Mouse (Mus musculus) brain, embryonic 14.5 days (tissue): ENCODE data around the gene Igfbpl1. TPM values are rescaled to one million over a fixed set of nuclear protein-coding genes. Genes with fewer than 3 reads are reported as not detected.
A peak's percentile ranks its signal among the peaks of the same experiment; 100 is the strongest.

Source experiments
- DNase-seq: peaks from one replicate; pipeline ENCODE4 v3.0.0-alpha.2; 2011; ENCODE audit warnings: low read depth
- CTCF ChIP-seq: fragments of 200-500 bp; IDR thresholded peaks from 2 replicates; pipeline ENCODE4 v1.5.1; 2012; ENCODE audit warnings: inconsistent platforms, mild to moderate bottlenecking, moderate library complexity, borderline replicate concordance; ENCODE audit not compliant: insufficient read depth, insufficient read length; ENCODE audit errors: extremely low read depth
- POLR2A ChIP-seq: fragments of 200-500 bp; IDR thresholded peaks from 2 replicates; pipeline ENCODE4 v1.6.1; 2012; ENCODE audit warnings: mild to moderate bottlenecking, inconsistent platforms, borderline replicate concordance; ENCODE audit not compliant: poor library complexity, insufficient read depth, insufficient read length, severe bottlenecking; ENCODE audit errors: extremely low read depth
- polyA plus RNA-seq: library from polyadenylated mRNA; depleted of rRNA; stranded (reverse); fragments of >200 nt; gene quantifications from 2 replicates; pipeline ENCODE4 v1.2.3, GENCODE M21; 2012

Igfbpl1 gene
- polyA plus RNA-seq, 1 experiment, result 266 TPM

DNA sequence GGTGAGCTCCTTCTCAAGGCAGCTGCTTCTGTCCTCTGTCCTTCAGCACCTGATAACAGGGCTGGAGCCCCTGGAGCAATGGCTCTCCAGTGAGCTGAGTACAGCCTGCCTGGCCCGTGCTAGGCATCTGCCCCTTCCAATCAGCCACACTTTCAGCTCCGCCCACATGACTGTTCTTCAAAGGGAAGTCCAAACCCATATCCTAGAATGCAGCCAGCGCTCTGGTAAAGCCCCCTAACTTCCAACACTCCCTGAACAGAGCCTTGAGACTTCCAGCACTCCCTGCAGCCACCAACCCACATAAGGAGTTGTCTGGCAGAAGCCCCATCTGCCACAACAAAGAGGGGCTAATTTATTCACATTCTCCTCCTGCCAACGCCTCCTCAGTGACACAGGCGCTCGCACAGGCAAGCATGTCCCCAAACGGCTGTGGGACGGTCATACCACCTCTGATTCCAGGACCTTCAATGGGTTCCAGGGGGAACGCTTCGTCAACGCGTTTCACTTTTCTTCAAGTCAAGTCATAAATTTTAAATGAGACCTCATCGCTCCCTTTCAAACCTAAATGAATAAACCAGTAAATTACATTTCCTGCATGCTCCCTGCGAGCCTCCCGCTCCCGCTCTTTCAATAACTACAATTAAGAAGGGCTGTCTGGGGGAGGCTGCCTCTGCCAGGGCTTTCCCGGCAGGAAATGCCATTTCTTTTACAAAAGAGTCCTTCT, 7.4 kb downstream of the Igfbpl1 start:
- peak; percentile 98 for DNase-seq
- TF ChIP-seq CTCF (no peak), POLR2A (peak; percentile 21; the same call in 1 of the 2 replicates)

GRCm38 (mm10) chr4:45818814-45819207, 7.9 kb downstream of the Igfbpl1 start:
- no peak for DNase-seq
- TF ChIP-seq POLR2A (no peak), CTCF (no peak)

DNA sequence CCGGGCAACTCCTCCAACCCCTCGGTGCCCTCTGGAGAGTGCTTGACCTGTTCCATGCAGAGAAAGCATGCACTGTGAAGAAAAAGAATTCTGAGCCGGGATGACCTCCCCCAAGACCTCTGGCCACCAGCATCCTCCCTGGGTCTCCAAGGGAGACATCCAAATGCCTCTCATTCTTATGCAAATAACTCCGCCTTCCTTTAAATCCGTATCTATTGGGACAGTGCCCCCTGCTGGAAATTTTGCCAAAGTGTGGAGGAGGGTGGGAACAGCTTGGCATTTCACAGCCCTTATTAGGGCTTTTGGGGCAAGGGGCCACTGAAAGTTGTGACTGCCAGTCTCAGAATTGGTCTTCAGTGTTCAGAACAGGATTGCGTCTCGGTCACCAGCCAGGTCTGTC, 11.2 kb downstream of the Igfbpl1 start:
- peak; percentile 77 for DNase-seq
- TF ChIP-seq POLR2A (no peak), CTCF (peak; percentile 63; the same call in 1 of the 2 replicates)

GRCm38 (mm10) chr4:45811250-45811649, 15.5 kb downstream of the Igfbpl1 start:
- TF ChIP-seq POLR2A (no peak), CTCF (no peak)
- DNase-seq, result no peak

GRCm38 (mm10) chr4:45808034-45808433, 18.7 kb downstream of the Igfbpl1 start:
- DNase-seq, result no peak
- TF ChIP-seq POLR2A (no peak), CTCF (no peak)

- DNase-seq, result peak; percentile 16
- TF ChIP-seq CTCF, result no peak
- no peak for TF ChIP-seq POLR2A
Measured at GRCm38 (mm10) chr4:45802900-45803299, 23.8 kb downstream of the Igfbpl1 start.

DNA sequence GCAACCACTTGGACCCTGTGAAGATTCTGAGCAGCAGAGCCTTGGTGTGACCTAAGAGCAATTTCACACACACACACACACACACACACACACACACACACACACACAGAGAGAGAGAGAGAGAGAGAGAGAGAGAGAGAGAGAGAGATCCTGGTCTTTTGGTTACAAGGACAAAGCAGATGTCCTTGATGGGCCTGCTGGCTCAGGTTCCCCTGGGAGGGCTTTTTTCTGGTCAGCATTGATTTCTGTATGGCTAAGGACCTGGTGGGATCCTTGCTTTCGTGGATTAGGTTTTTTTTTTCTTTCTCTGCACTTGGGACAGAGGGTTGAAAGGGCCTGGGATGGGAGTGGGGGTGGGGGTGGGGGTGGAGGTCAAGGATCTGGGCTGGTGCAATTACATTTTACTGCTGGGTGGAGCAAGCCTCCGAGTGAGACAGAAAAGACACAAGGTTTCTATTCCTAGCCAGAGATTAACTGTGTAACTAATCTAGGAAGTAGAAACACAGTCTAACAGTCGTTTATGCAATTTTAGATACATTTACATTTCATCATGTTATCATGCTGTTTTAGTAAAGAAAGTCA, 26.7 kb downstream of the Igfbpl1 start:
- no peak for DNase-seq
- no peak for TF ChIP-seq CTCF
- no peak for TF ChIP-seq POLR2A

- DNase-seq, result peak; percentile 90
Measured at GRCm38 (mm10) chr4:45798964-45799363, 27.8 kb downstream of the Igfbpl1 start, which contains the start of gene Aldh1b1. Gene Aldh1b1 (plus strand): TSS chr4:45799022.

GRCm38 (mm10) chr4:45796760-45797159, 30.0 kb downstream of the Igfbpl1 start:
- TF ChIP-seq CTCF (no peak), POLR2A (no peak)
- no peak for DNase-seq

More at GRCm38 (mm10) chr4:45798964-45799363, 27.8 kb downstream of the Igfbpl1 start, which contains the start of gene Aldh1b1:
- TF ChIP-seq CTCF (no peak), POLR2A (no peak)

DNA sequence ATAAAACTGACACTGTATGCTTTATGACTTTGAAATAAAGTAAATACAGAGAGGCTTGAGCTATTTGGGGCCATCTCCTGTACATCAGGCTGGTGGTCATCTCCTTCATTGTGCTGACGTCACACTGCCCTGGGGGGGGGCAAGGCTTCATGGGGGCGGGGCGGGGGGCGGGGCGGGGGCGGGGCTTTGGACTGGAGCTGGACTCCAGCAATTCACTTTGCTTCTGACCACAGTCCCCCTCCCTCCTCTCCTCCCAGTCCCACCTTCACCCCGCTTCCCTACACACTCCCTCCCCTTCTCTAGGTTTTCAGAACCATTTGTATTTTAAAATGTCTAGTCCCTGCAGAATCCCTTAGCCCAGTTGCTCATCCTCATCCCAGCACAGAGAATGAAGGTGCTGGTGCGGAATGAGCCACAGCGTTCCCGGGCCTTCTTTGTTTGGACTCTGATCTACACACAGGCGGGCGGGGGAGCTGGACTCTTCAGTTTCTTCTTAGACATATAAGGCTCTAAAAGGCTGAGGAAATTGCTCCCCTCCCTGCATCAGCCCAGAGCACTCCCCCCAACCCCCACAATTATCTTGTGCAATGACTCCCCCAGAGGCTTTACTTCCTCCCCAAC, 31.4 kb downstream of the Igfbpl1 start:
- no peak for TF ChIP-seq CTCF
- TF ChIP-seq POLR2A, result no peak
- peak; percentile 60 for DNase-seq

DNA sequence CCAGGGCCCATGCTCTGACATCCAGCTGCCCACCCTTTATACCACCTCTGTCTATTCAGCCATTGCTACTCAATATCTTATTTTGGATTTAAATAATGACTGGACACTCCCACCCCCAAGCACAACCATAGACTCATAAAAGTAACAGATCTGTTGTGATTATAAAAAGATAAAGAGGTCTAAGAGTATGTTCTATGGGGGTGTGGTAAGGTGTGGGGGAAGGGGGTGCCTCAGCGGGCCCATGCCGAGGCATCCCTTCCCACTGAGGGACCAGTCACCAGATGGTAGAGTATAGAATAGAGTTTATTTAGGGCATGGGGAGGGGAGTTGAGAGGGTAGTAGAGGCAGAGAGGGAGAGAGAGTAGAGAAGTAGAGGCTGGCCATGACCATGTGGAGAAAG, 36.7 kb downstream of the Igfbpl1 start:
- DNase-seq, result no peak
- TF ChIP-seq CTCF, result no peak
- no peak for TF ChIP-seq POLR2A

- peak; percentile 82 for DNase-seq
- TF ChIP-seq POLR2A (no peak), CTCF (no peak)
Measured at GRCm38 (mm10) chr4:45789263-45789958, 37.3 kb downstream of the Igfbpl1 start.
